Mouse (Mus musculus) brain, embryonic 14.5 days (tissue): ENCODE measurements around the gene Rsph14.

Experiments
- CTCF ChIP-seq: fragments of 200-500 bp; IDR thresholded peaks from 2 replicates; pipeline ENCODE4 v1.5.1; 2012; ENCODE audit warnings: inconsistent platforms, mild to moderate bottlenecking, moderate library complexity, borderline replicate concordance; ENCODE audit not compliant: insufficient read depth, insufficient read length; ENCODE audit errors: extremely low read depth
- POLR2A ChIP-seq: fragments of 200-500 bp; IDR thresholded peaks from 2 replicates; pipeline ENCODE4 v1.6.1; 2012; ENCODE audit warnings: mild to moderate bottlenecking, inconsistent platforms, borderline replicate concordance; ENCODE audit not compliant: poor library complexity, insufficient read depth, insufficient read length, severe bottlenecking; ENCODE audit errors: extremely low read depth

- TF ChIP-seq CTCF (peak; percentile 50; the same call in 1 of the 2 replicates), POLR2A (peak; percentile 67)
Observed at GRCm38 (mm10) chr10:74966850-74967451, 65.4 kb downstream of the Rsph14 start, which contains the start of gene Gnaz.
